Mouse (Mus musculus): ENCODE results near the gene Alg5. TPM values are rescaled to one million over a fixed set of nuclear protein-coding genes. Genes with fewer than 3 reads are reported as not detected.

The Alg5 gene
- polyA plus RNA-seq, 1 experiment from 2014 or later, result 45.0 TPM

- Histone ChIP-seq H3K27me3 (no peaks in the 10 kb centered on the region), H3K9ac (replicated peaks) (no peak overlapping the region), H3K27ac (no peak overlapping the region), H3K4me1 (replicated peaks) (no peaks in the 10 kb centered on the region), H3K4me2 (no peak overlapping the region), H3K9me3 (no peaks in the 10 kb centered on the region), H3K4me3 (replicated peaks) (no peak overlapping the region), H3K36me3 (peaks cover 84% of the 10 kb centered on the region)
- 79% methylated on average over 3 of the region's 3 CpGs for WGBS
- no peak for ATAC-seq (ENCODE audit: insufficient number of reproducible peaks, insufficient read depth, low FRiP score, low TSS enrichment, low read depth)
Observed at GRCm38 (mm10) chr3:54718947-54719346, 16.4 kb upstream of the Alg5 start.

GRCm38 (mm10) chr3:54723741-54724500 lies 11.4 kb upstream of the Alg5 start:
- H3K27ac ChIP-seq, result no peak overlapping the region
- no peak for ATAC-seq (ENCODE audit: insufficient number of reproducible peaks, insufficient read depth, low FRiP score, low TSS enrichment, low read depth)
- H3K4me3 ChIP-seq (replicated peaks), result no peak overlapping the region
- H3K9me3 ChIP-seq, result no peaks in the 10 kb centered on the region
- H3K4me1 ChIP-seq (replicated peaks), result no peaks in the 10 kb centered on the region
- H3K36me3 ChIP-seq, result peaks cover 81% of the 10 kb centered on the region
- 94% methylated on average over 10 of the region's 10 CpGs for WGBS
- H3K27me3 ChIP-seq, result no peaks in the 10 kb centered on the region
- H3K4me2 ChIP-seq, result no peak overlapping the region
- no peak overlapping the region for H3K9ac ChIP-seq (replicated peaks)

GRCm38 (mm10) chr3:54725344-54725743 lies 10.0 kb upstream of the Alg5 start:
- 92% methylated on average over 2 of the region's 2 CpGs for WGBS
- H3K9me3 ChIP-seq, result no peaks in the 10 kb centered on the region
- ATAC-seq (ENCODE audit: insufficient number of reproducible peaks, insufficient read depth, low FRiP score, low TSS enrichment, low read depth), result no peak
- H3K27ac ChIP-seq, result no peak overlapping the region
- H3K9ac ChIP-seq (replicated peaks), result no peak overlapping the region
- no peak overlapping the region for H3K4me2 ChIP-seq
- H3K4me1 ChIP-seq (replicated peaks), result no peaks in the 10 kb centered on the region
- H3K36me3 ChIP-seq, result peaks cover 89% of the 10 kb centered on the region
- no peaks in the 10 kb centered on the region for H3K27me3 ChIP-seq
- H3K4me3 ChIP-seq (replicated peaks), result no peak overlapping the region

GRCm38 (mm10) chr3:54727588-54727987 lies 7.8 kb upstream of the Alg5 start:
- Histone ChIP-seq H3K27ac (no peak overlapping the region), H3K4me3 (replicated peaks) (no peak overlapping the region), H3K27me3 (no peaks in the 10 kb centered on the region), H3K4me1 (replicated peaks) (no peaks in the 10 kb centered on the region), H3K4me2 (no peak overlapping the region), H3K36me3 (peaks cover 87% of the 10 kb centered on the region), H3K9me3 (no peaks in the 10 kb centered on the region), H3K9ac (replicated peaks) (no peak overlapping the region)
- ATAC-seq (ENCODE audit: insufficient number of reproducible peaks, insufficient read depth, low FRiP score, low TSS enrichment, low read depth), result no peak
- 98% methylated on average over 2 of the region's 2 CpGs for WGBS

- Histone ChIP-seq H3K4me1 (replicated peaks) (0 out of 2 replicates have a peak, but pooled peaks cover 2% of the 10 kb centered on the region), H3K9ac (replicated peaks) (no peak overlapping the region), H3K4me3 (replicated peaks) (no peak overlapping the region), H3K27me3 (no peaks in the 10 kb centered on the region), H3K9me3 (no peaks in the 10 kb centered on the region), H3K36me3 (peaks cover 87% of the 10 kb centered on the region), H3K27ac (no peak overlapping the region), H3K4me2 (no peak overlapping the region)
- ATAC-seq (ENCODE audit: insufficient number of reproducible peaks, insufficient read depth, low FRiP score, low TSS enrichment, low read depth), result no peak
- WGBS, result 87% methylated on average over 6 of the region's 6 CpGs
Observed at GRCm38 (mm10) chr3:54728100-54728499, 7.2 kb upstream of the Alg5 start.

GRCm38 (mm10) chr3:54731626-54732150 lies 3.7 kb upstream of the Alg5 start:
- Histone ChIP-seq H3K4me1 (replicated peaks) (peaks cover 16% of the 10 kb centered on the region), H3K9ac (replicated peaks) (no peak overlapping the region), H3K36me3 (peaks cover 62% of the 10 kb centered on the region), H3K4me3 (replicated peaks) (no peak overlapping the region), H3K27ac (no peak overlapping the region), H3K27me3 (no peaks in the 10 kb centered on the region), H3K4me2 (no peak overlapping the region), H3K9me3 (no peaks in the 10 kb centered on the region)
- WGBS, result 27% methylated on average over 8 of the region's 8 CpGs
- ATAC-seq (ENCODE audit: insufficient number of reproducible peaks, insufficient read depth, low FRiP score, low TSS enrichment, low read depth), result no peak

GRCm38 (mm10) chr3:54732371-54732770 lies 3.0 kb upstream of the Alg5 start:
- Histone ChIP-seq H3K4me2 (no peak overlapping the region), H3K36me3 (peaks cover 57% of the 10 kb centered on the region), H3K27ac (no peak overlapping the region), H3K27me3 (no peaks in the 10 kb centered on the region), H3K4me3 (replicated peaks) (no peak overlapping the region), H3K9me3 (no peaks in the 10 kb centered on the region), H3K9ac (replicated peaks) (no peak overlapping the region), H3K4me1 (replicated peaks) (peaks cover 16% of the 10 kb centered on the region)
- WGBS, result 95% methylated on average over 4 of the region's 4 CpGs
- ATAC-seq (ENCODE audit: insufficient number of reproducible peaks, insufficient read depth, low FRiP score, low TSS enrichment, low read depth), result no peak

- peak overlapping the region; percentile 98 for H3K27ac ChIP-seq
- peak; percentile 91 for ATAC-seq (ENCODE audit: insufficient number of reproducible peaks, insufficient read depth, low FRiP score, low TSS enrichment, low read depth)
- peak overlapping the region; percentile 80 for H3K4me2 ChIP-seq
- no peaks in the 10 kb centered on the region for H3K27me3 ChIP-seq
- H3K4me3 ChIP-seq (replicated peaks), result peak overlapping the region; percentile 91
- peaks cover 56% of the 10 kb centered on the region for H3K36me3 ChIP-seq
- 1% methylated on average over 77 of the region's 84 CpGs for WGBS
- H3K4me1 ChIP-seq (replicated peaks), result peaks cover 16% of the 10 kb centered on the region
- no peaks in the 10 kb centered on the region for H3K9me3 ChIP-seq
- peak overlapping the region; percentile 91 for H3K9ac ChIP-seq (replicated peaks)
Observed at GRCm38 (mm10) chr3:54734411-54735246, 710 bp upstream of the Alg5 start.

- no peak for ATAC-seq (ENCODE audit: insufficient number of reproducible peaks, insufficient read depth, low FRiP score, low TSS enrichment, low read depth)
- Histone ChIP-seq H3K4me1 (replicated peaks) (peaks cover 16% of the 10 kb centered on the region), H3K36me3 (peaks cover 54% of the 10 kb centered on the region), H3K27ac (peak overlapping the region; percentile 98), H3K4me3 (replicated peaks) (peak overlapping the region; percentile 91), H3K27me3 (no peaks in the 10 kb centered on the region), H3K9me3 (no peaks in the 10 kb centered on the region), H3K9ac (replicated peaks) (peak overlapping the region; percentile 91), H3K4me2 (peak overlapping the region; percentile 80)
- WGBS, result 59% methylated on average over 18 of the region's 18 CpGs
Observed at GRCm38 (mm10) chr3:54736101-54736927, 975 bp downstream of the Alg5 start.

- H3K36me3 ChIP-seq, result peaks cover 54% of the 10 kb centered on the region
- H3K27ac ChIP-seq, result no peak overlapping the region
- H3K4me3 ChIP-seq (replicated peaks), result no peak overlapping the region
- 94% methylated on average over 8 of the region's 8 CpGs for WGBS
- H3K4me2 ChIP-seq, result no peak overlapping the region
- no peaks in the 10 kb centered on the region for H3K27me3 ChIP-seq
- no peak overlapping the region for H3K9ac ChIP-seq (replicated peaks)
- peaks cover 16% of the 10 kb centered on the region for H3K4me1 ChIP-seq (replicated peaks)
- no peaks in the 10 kb centered on the region for H3K9me3 ChIP-seq
- no peak for ATAC-seq (ENCODE audit: insufficient number of reproducible peaks, insufficient read depth, low FRiP score, low TSS enrichment, low read depth)
Observed at GRCm38 (mm10) chr3:54737317-54737716, 2.0 kb downstream of the Alg5 start.

GRCm38 (mm10) chr3:54741965-54742364 lies 6.6 kb downstream of the Alg5 start:
- Histone ChIP-seq H3K4me2 (no peak overlapping the region), H3K36me3 (peaks cover 94% of the 10 kb centered on the region), H3K9me3 (no peaks in the 10 kb centered on the region), H3K27me3 (no peaks in the 10 kb centered on the region), H3K27ac (no peak overlapping the region), H3K4me1 (replicated peaks) (no peaks in the 10 kb centered on the region), H3K4me3 (replicated peaks) (no peak overlapping the region), H3K9ac (replicated peaks) (no peak overlapping the region)
- WGBS, result 95% methylated on average over 11 of the region's 11 CpGs
- no peak for ATAC-seq (ENCODE audit: insufficient number of reproducible peaks, insufficient read depth, low FRiP score, low TSS enrichment, low read depth)

Measured in limb, embryonic 12.5 days (tissue).